In genomic region chr3:57735511-57736370, GRCm38 (mm10) we compare ENCODE assay signal across 8 mouse cellular contexts. TPM values are rescaled to one million over a fixed set of nuclear protein-coding genes. Genes with fewer than 3 reads are reported as not detected.
DNase-seq lines count a peak whose midpoint lies in the region; ATAC-seq and TF ChIP-seq lines count a peak whose summit lies in the region.

Rnf13 (plus strand) TSS chr3:57736062.

- H3K4me3 ChIP-seq in bone marrow macrophage, adult 2 months (ENCODE audit: insufficient read depth, low read length) = peak within 1 kb of the TSS; percentile 85
- peak within 1 kb of the TSS; percentile 86 for H3K4me3 ChIP-seq in embryonic fibroblast, embryonic 13.5 days (ENCODE audit: insufficient read depth, low read length)
- peak within 1 kb of the TSS; percentile 80 for H3K4me3 ChIP-seq in kidney, embryonic 14.5 days (ENCODE audit: low read length)
- peak within 1 kb of the TSS; percentile 82 for H3K4me3 ChIP-seq in limb, embryonic 15.5 days

- whole genome bisulfite sequencing in kidney, embryonic 14.5 days = under 1% methylated on average over 59 of the region's 59 CpGs
- under 1% methylated on average over 59 of the region's 59 CpGs for WGBS in limb, embryonic 15.5 days

- H3K27ac ChIP-seq in bone marrow macrophage, adult 2 months (ENCODE audit: insufficient read depth, low read depth, low read length) = peak within 1 kb of the TSS; percentile 97
- peak within 1 kb of the TSS; percentile 88 for H3K27ac ChIP-seq in embryonic fibroblast, embryonic 13.5 days (ENCODE audit: insufficient read depth, low read length)
- peak within 1 kb of the TSS; percentile 93 for H3K27ac ChIP-seq in kidney, embryonic 14.5 days (ENCODE audit: low read depth, low read length)
- H3K27ac ChIP-seq in limb, embryonic 15.5 days = peak within 1 kb of the TSS; percentile 93

- peaks cover 17% of the 10 kb centered on the region for H3K4me1 ChIP-seq in bone marrow macrophage, adult 2 months (ENCODE audit: control insufficient read depth, insufficient read depth, low read length)
- no peaks in the 10 kb centered on the region for H3K4me1 ChIP-seq in embryonic fibroblast, embryonic 13.5 days (ENCODE audit: control insufficient read depth, insufficient read depth, low read length)
- H3K4me1 ChIP-seq in kidney, embryonic 14.5 days (ENCODE audit: control insufficient read depth, insufficient read depth, low read length) = no peaks in the 10 kb centered on the region
- peaks cover 10% of the 10 kb centered on the region for H3K4me1 ChIP-seq in limb, embryonic 15.5 days

- DNase-seq in A20 (ENCODE audit: low read depth, low spot score) = peak; percentile 97
- peak; percentile 98 for DNase-seq in heart, adult 9 months (ENCODE audit: low spot score in 2 of 2)
- peak; percentile 84 to 90 for DNase-seq in monocyte, adult 2 months (ENCODE audit: low read depth in 1 of 2, low spot score in 2 of 2)
- DNase-seq in spleen, postnatal 36 days (ENCODE audit: low spot score in 2 of 2) = peak; percentile 93

- H3K36me3 ChIP-seq in kidney, embryonic 14.5 days (ENCODE audit: control insufficient read depth, insufficient read depth, low read length) = no peaks in the 10 kb centered on the region
- no peaks in the 10 kb centered on the region for H3K36me3 ChIP-seq in limb, embryonic 15.5 days

- H3K4me2 ChIP-seq in kidney, embryonic 14.5 days (replicated peaks; ENCODE audit: low read depth, low read length) = peak within 1 kb of the TSS; percentile 72
- peak within 1 kb of the TSS; percentile 77 for H3K4me2 ChIP-seq in limb, embryonic 15.5 days

- no peak for TF ChIP-seq CTCF in bone marrow macrophage, adult 2 months (IDR thresholded peaks at IDR 0.05; ENCODE audit: low read depth, low read length)
- TF ChIP-seq CTCF in embryonic fibroblast, embryonic 13.5 days (IDR thresholded peaks at IDR 0.05; ENCODE audit: borderline replicate concordance, insufficient read depth, low read length) = no peak

- H3K9ac ChIP-seq in kidney, embryonic 14.5 days (ENCODE audit: low read depth, low read length) = peak within 1 kb of the TSS; percentile 74
- H3K9ac ChIP-seq in limb, embryonic 15.5 days = peak within 1 kb of the TSS; percentile 79

- no peaks in the 10 kb centered on the region for H3K27me3 ChIP-seq in kidney, embryonic 14.5 days (ENCODE audit: control insufficient read depth, insufficient read depth, low read length)
- no peaks in the 10 kb centered on the region for H3K27me3 ChIP-seq in limb, embryonic 15.5 days

- no peak for TF ChIP-seq POLR2A in bone marrow macrophage, adult 2 months (IDR thresholded peaks at IDR 0.05; ENCODE audit: borderline replicate concordance, low read depth, low read length)
- TF ChIP-seq POLR2A in embryonic fibroblast, embryonic 13.5 days (IDR thresholded peaks at IDR 0.05; ENCODE audit: low read depth, low read length) = peak; percentile 74

- peak; percentile 100 for ATAC-seq in kidney, embryonic 14.5 days (ENCODE audit: low FRiP score, low TSS enrichment)
- ATAC-seq in limb, embryonic 15.5 days (ENCODE audit: insufficient number of reproducible peaks, low FRiP score, low TSS enrichment, low read depth) = peak; percentile 98

- no peaks in the 10 kb centered on the region for H3K9me3 ChIP-seq in kidney, embryonic 14.5 days (ENCODE audit: control insufficient read depth, low read length)
- no peaks in the 10 kb centered on the region for H3K9me3 ChIP-seq in limb, embryonic 15.5 days

RNA-seq across cellular contexts. Expression of gene Rnf13, which starts in this region (rescaled TPM):
- polyA plus RNA-seq in bone marrow macrophage, adult 2 months (2012; ENCODE audit: insufficient read depth, insufficient read length, missing spikeins) = 281 and 313 TPM in 2 replicates
- 54.4 and 61.8 TPM in 2 replicates for polyA plus RNA-seq in embryonic fibroblast, embryonic 13.5 days (2011; ENCODE audit: insufficient read length, low read depth, missing spikeins)
- 69.6 and 78.8 TPM in 2 replicates for polyA plus RNA-seq in kidney, embryonic 14.5 days (2014; fragmentation: Nextera tagmentation; extraction: Ambion mirVana)
- polyA plus RNA-seq in limb, embryonic 15.5 days (2015; fragmentation: Nextera tagmentation; extraction: Ambion mirVana) = 92.8 and 95.5 TPM in 2 replicates

Comparison
In these comparisons a context has a peak if more than half of its experiments do, and no peak if none do; other contexts are left out.
1. Peak in every context shown above with its lines: DNase-seq, ATAC-seq, H3K4me3 ChIP-seq and H3K27ac ChIP-seq.